Mouse (Mus musculus): ENCODE results near the gene Olfr122.

- TF ChIP-seq CTCF (IDR thresholded peaks at IDR 0.05; ENCODE audit: low read depth) (no peak), EP300 (IDR thresholded peaks at IDR 0.05; ENCODE audit: low read depth) (no peak)
Measured at GRCm38 (mm10) chr17:37738070-37738469, 30.3 kb upstream of the Olfr122 start.

Data from liver, embryonic 14.5 days (tissue).